Comparison of ENCODE assay signal across 8 mouse cellular contexts in genomic region chr2:174329663-174330615, GRCm38 (mm10). TPM values are rescaled to one million over a fixed set of nuclear protein-coding genes. Genes with fewer than 3 reads are reported as not detected.
DNase-seq lines count a peak whose midpoint lies in the region; ATAC-seq and TF ChIP-seq lines count a peak whose summit lies in the region.

No protein-coding gene starts in this region.

- peak overlapping the region; percentile 77 for H3K4me2 ChIP-seq in hindbrain, embryonic 16.5 days (ENCODE audit: low read length)

- peak overlapping the region; percentile 99 for H3K9ac ChIP-seq in hindbrain, embryonic 16.5 days (ENCODE audit: low read depth, low read length)

- no peaks in the 10 kb centered on the region for H3K27me3 ChIP-seq in hindbrain, embryonic 16.5 days (replicated peaks; ENCODE audit: control insufficient read depth, insufficient read depth, low read length)

- DNase-seq in T-cell, adult 2 months (ENCODE audit: low spot score), result peak; percentile 45
- DNase-seq in cerebellum, postnatal 4 days (ENCODE audit: low spot score in 2 of 2), result peak; percentile 69 to 83
- DNase-seq in gastrocnemius, adult 2 months, result peak; percentile 93
- DNase-seq in left cerebral cortex, postnatal 25 days (ENCODE audit: low spot score in 2 of 2), result peak; percentile 52 to 77
- DNase-seq in mesoderm, embryonic 11.5 days (ENCODE audit: low read depth, low spot score), result peak; percentile 92
- DNase-seq in skeletal muscle tissue, adult 2 months (ENCODE audit: low read depth, low spot score), result peak; percentile 79

- H3K4me3 ChIP-seq in gastrocnemius, adult 2 months, result peak overlapping the region; percentile 98
- H3K4me3 ChIP-seq in hindbrain, embryonic 16.5 days (ENCODE audit: low read length), result peak overlapping the region; percentile 95

- no peaks in the 10 kb centered on the region for H3K9me3 ChIP-seq in hindbrain, embryonic 16.5 days (ENCODE audit: control insufficient read depth, low read length)

- peaks cover 36% of the 10 kb centered on the region for H3K4me1 ChIP-seq in hindbrain, embryonic 16.5 days (ENCODE audit: control insufficient read depth, insufficient read depth, low read depth, low read length)

- TF ChIP-seq CTCF in gastrocnemius, adult 2 months (IDR thresholded peaks at IDR 0.05), result peak; percentile 32; the same call in 1 of the 2 replicates

- H3K27ac ChIP-seq in gastrocnemius, adult 2 months, result peak overlapping the region; percentile 99
- peak overlapping the region; percentile 99 for H3K27ac ChIP-seq in hindbrain, embryonic 16.5 days (ENCODE audit: low read depth, low read length)

- under 1% methylated on average over 66 of the region's 131 CpGs for WGBS in hindbrain, embryonic 16.5 days

- intact Hi-C loops in gastrocnemius, adult 2 months (cut with DNase I), result loop anchor here (1.0 to 5.0 kb wide), 2 partner anchors 87 to 134 kb away; partner anchors contain the start of genes Atp5e and Nelfcd
- intact Hi-C loops in left cerebral cortex, postnatal 25 days (cut with DNase I), result loop anchor here (5.0 kb wide), 3 partner anchors 132 to 527 kb away; partner anchors contain the start of gene Atp5e

- ATAC-seq in hindbrain, embryonic 16.5 days, result peak; percentile 87
- ATAC-seq in inflammation-experienced regulatory T-cells, adult 6 months, result no peak

- H3K36me3 ChIP-seq in hindbrain, embryonic 16.5 days (ENCODE audit: control insufficient read depth, insufficient read depth, low read length), result no peaks in the 10 kb centered on the region

RNA-seq across cellular contexts. Expression of gene Gm20721, which starts 16.6 kb away (rescaled TPM):
- total RNA-seq in gastrocnemius, adult 2 months (2021), result 1 to 10 TPM; 1.9 to 3.4 TPM
- 15.1 and 23.5 TPM in 2 replicates for polyA plus RNA-seq in hindbrain, embryonic 16.5 days (2015; fragmentation: Nextera tagmentation; extraction: Ambion mirVana)
- total RNA-seq in left cerebral cortex, postnatal 25 days (2021), result 1 to 10 TPM; 2.2 to 3.0 TPM
- not detected for polyA plus RNA-seq in inflammation-experienced regulatory T-cells, adult 6 months (2017; shearing (Covaris generic))

RNA-seq across cellular contexts. Expression of gene Gnas, which starts 45.8 kb away (rescaled TPM):
- total RNA-seq in gastrocnemius, adult 2 months (2021), result 1,000 to 10,000 TPM; 1,330 to 1,331 TPM
- polyA plus RNA-seq in hindbrain, embryonic 16.5 days (2015; fragmentation: Nextera tagmentation; extraction: Ambion mirVana), result 1,030 and 1,626 TPM in 2 replicates
- total RNA-seq in left cerebral cortex, postnatal 25 days (2021), result 1,000 to 10,000 TPM; 1,712 to 1,744 TPM
- 100 to 1,000 TPM; 121 to 127 (median 126) TPM for polyA plus RNA-seq in inflammation-experienced regulatory T-cells, adult 6 months (2017; shearing (Covaris generic))
